Mouse (Mus musculus): ENCODE measurements around the gene Mcm8. TPM values are rescaled to one million over a fixed set of nuclear protein-coding genes. Genes with fewer than 3 reads are reported as not detected.

Mcm8 gene
- polyA plus RNA-seq (2015; fragmentation: Nextera tagmentation; extraction: Ambion mirVana) = 8.3 and 10.0 TPM in 2 replicates

- H3K4me3 ChIP-seq = peak within 1 kb of the TSS; percentile 89
- peak within 1 kb of the TSS; percentile 82 for H3K4me2 ChIP-seq
- H3K9me3 ChIP-seq (replicated peaks) = no peaks in the 10 kb centered on the region
- H3K9ac ChIP-seq = peak within 1 kb of the TSS; percentile 79
- peaks cover 15% of the 10 kb centered on the region for H3K4me1 ChIP-seq (replicated peaks)
- peak within 1 kb of the TSS; percentile 76 for H3K27ac ChIP-seq
- peaks cover 3% of the 10 kb centered on the region; the same call in 1 of the 2 replicates for H3K36me3 ChIP-seq
- WGBS = under 1% methylated on average over 59 of the region's 59 CpGs
- H3K27me3 ChIP-seq = no peaks in the 10 kb centered on the region
- peak; percentile 99 for ATAC-seq (replicated peaks; ENCODE audit: insufficient number of reproducible peaks, insufficient read depth, low FRiP score, low read depth)
Measured at GRCm38 (mm10) chr2:132815608-132816314, at the start of gene Mcm8, which contains the start of gene Trmt6. Gene Mcm8 (plus strand): TSS chr2:132816141. Gene Trmt6 (minus strand): TSS chr2:132816055.

DNA sequence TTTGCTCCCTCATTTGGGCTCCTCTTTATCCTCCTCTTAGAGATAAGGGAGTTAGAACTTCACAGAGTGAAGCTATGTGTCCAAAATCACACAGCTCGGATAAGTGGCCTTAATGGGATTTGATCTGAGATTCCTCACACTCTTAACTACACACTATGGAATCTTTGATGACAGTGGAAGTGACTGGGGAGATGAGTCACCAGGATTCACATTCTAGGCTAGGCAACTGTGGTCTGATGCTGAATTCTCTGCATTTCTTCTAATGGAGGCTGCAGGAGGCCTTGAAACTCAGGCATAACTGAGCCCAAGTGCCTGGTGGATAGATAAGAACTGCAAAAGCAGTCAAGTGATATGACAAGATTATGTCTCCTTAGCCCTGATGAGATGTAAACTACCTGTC, 45.1 kb upstream of the Mcm8 start:
- H3K4me2 ChIP-seq = no peak overlapping the region
- no peak overlapping the region for H3K9ac ChIP-seq
- no peaks in the 10 kb centered on the region for H3K9me3 ChIP-seq (replicated peaks)
- no peaks in the 10 kb centered on the region for H3K4me1 ChIP-seq (replicated peaks)
- no peak for ATAC-seq (replicated peaks; ENCODE audit: insufficient number of reproducible peaks, insufficient read depth, low FRiP score, low read depth)
- WGBS = 24% methylated on average over 1 of the region's 1 CpGs
- H3K4me3 ChIP-seq = no peak overlapping the region
- H3K27ac ChIP-seq = no peak overlapping the region
- H3K36me3 ChIP-seq = no peaks in the 10 kb centered on the region
- H3K27me3 ChIP-seq = no peaks in the 10 kb centered on the region

GRCm38 (mm10) chr2:132780978-132781377, 35.0 kb upstream of the Mcm8 start, which contains the start of gene Chgb:
Gene Chgb (plus strand): TSS chr2:132781278.
- H3K27ac ChIP-seq = no peak within 1 kb of the TSS
- WGBS = 15% methylated on average over 4 of the region's 4 CpGs
- H3K9ac ChIP-seq = no peak within 1 kb of the TSS

GRCm38 (mm10) chr2:132781439-132782068, 34.4 kb upstream of the Mcm8 start:
- Histone ChIP-seq H3K27me3 (peaks cover 16% of the 10 kb centered on the region), H3K36me3 (no peaks in the 10 kb centered on the region), H3K9ac (no peak overlapping the region), H3K9me3 (replicated peaks) (no peaks in the 10 kb centered on the region), H3K4me2 (peak overlapping the region; percentile 72), H3K4me3 (peak overlapping the region; percentile 39), H3K27ac (no peak overlapping the region), H3K4me1 (replicated peaks) (peaks cover 5% of the 10 kb centered on the region)
- under 1% methylated on average over 38 of the region's 41 CpGs for WGBS
- peak; percentile 92 for ATAC-seq (replicated peaks; ENCODE audit: insufficient number of reproducible peaks, insufficient read depth, low FRiP score, low read depth)

More at GRCm38 (mm10) chr2:132780978-132781377, 35.0 kb upstream of the Mcm8 start, which contains the start of gene Chgb:
- peaks cover 5% of the 10 kb centered on the region for H3K4me1 ChIP-seq (replicated peaks)
- ATAC-seq (replicated peaks; ENCODE audit: insufficient number of reproducible peaks, insufficient read depth, low FRiP score, low read depth) = no peak
- no peaks in the 10 kb centered on the region for H3K9me3 ChIP-seq (replicated peaks)
- H3K4me2 ChIP-seq = peak within 1 kb of the TSS; percentile 72
- H3K4me3 ChIP-seq = peak within 1 kb of the TSS; percentile 39
- peaks cover 16% of the 10 kb centered on the region for H3K27me3 ChIP-seq
- no peaks in the 10 kb centered on the region for H3K36me3 ChIP-seq

- 73% methylated on average over 6 of the region's 6 CpGs for WGBS
Measured at GRCm38 (mm10) chr2:132784039-132784438, 31.9 kb upstream of the Mcm8 start.

DNA sequence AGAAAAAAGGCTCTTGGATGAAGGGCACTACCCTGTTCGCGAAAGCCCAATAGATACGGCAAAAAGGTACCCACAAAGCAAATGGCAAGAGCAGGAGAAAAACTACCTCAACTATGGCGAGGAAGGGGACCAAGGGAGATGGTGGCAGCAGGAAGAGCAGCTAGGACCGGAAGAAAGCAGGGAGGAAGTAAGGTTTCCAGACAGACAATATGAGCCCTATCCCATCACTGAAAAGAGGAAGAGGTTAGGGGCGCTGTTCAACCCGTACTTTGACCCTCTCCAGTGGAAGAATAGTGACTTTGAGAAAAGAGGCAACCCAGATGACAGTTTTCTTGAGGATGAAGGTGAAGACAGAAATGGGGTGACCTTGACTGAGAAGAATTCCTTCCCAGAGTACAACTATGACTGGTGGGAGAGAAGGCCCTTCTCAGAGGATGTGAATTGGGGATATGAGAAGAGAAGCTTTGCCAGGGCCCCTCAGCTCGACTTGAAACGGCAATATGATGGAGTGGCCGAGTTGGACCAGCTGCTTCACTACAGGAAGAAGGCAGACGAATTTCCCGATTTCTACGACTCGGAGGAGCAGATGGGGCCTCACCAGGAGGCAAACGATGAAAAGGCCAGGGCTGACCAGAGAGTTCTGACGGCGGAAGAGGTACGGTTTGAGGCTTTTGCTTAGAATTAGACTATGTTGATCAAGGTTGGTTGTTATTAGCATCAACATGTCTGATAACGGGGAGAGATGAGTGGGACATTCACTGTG, 22.3 kb upstream of the Mcm8 start:
- no peaks in the 10 kb centered on the region for H3K9me3 ChIP-seq (replicated peaks)
- WGBS = 82% methylated on average over 19 of the region's 19 CpGs

More at GRCm38 (mm10) chr2:132784039-132784438, 31.9 kb upstream of the Mcm8 start:
- ATAC-seq (replicated peaks; ENCODE audit: insufficient number of reproducible peaks, insufficient read depth, low FRiP score, low read depth) = no peak
- H3K27me3 ChIP-seq = peaks cover 16% of the 10 kb centered on the region
- no peak overlapping the region for H3K9ac ChIP-seq
- H3K4me3 ChIP-seq = no peak overlapping the region
- H3K9me3 ChIP-seq (replicated peaks) = no peaks in the 10 kb centered on the region
- peaks cover 5% of the 10 kb centered on the region for H3K4me1 ChIP-seq (replicated peaks)
- H3K4me2 ChIP-seq = no peak overlapping the region
- no peak overlapping the region for H3K27ac ChIP-seq
- H3K36me3 ChIP-seq = no peaks in the 10 kb centered on the region

DNA sequence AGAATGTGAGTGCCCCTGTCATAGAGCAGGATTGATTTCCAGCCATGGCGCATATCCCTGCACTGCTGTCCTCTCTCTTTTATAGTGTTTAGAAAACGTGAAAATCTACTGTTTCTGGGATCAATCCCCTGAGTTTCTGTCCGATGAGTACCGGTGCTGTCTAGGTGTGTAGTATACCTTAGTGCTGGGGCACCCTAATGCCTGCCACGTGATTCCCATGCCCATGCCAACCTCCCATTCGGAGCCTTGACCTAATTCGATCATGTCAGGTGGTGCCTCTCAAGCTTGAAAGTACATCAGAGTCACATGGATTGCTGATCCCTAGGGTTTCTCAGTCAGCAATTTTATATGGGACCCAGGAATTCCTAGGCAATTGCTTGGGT, 21.7 kb upstream of the Mcm8 start:
- no peak overlapping the region for H3K4me2 ChIP-seq
- no peaks in the 10 kb centered on the region for H3K36me3 ChIP-seq
- H3K9me3 ChIP-seq (replicated peaks) = no peaks in the 10 kb centered on the region
- H3K27ac ChIP-seq = no peak overlapping the region
- no peaks in the 10 kb centered on the region for H3K27me3 ChIP-seq
- ATAC-seq (replicated peaks; ENCODE audit: insufficient number of reproducible peaks, insufficient read depth, low FRiP score, low read depth) = no peak
- no peak overlapping the region for H3K9ac ChIP-seq
- no peaks in the 10 kb centered on the region for H3K4me1 ChIP-seq (replicated peaks)
- H3K4me3 ChIP-seq = no peak overlapping the region
- 77% methylated on average over 7 of the region's 7 CpGs for WGBS

More for the DNA sequence above, 22.3 kb upstream of the Mcm8 start:
- Histone ChIP-seq H3K9ac (no peak overlapping the region), H3K27ac (no peak overlapping the region), H3K4me3 (no peak overlapping the region), H3K36me3 (no peaks in the 10 kb centered on the region), H3K4me1 (replicated peaks) (no peaks in the 10 kb centered on the region), H3K4me2 (no peak overlapping the region), H3K27me3 (no peaks in the 10 kb centered on the region)
- no peak for ATAC-seq (replicated peaks; ENCODE audit: insufficient number of reproducible peaks, insufficient read depth, low FRiP score, low read depth)

DNA sequence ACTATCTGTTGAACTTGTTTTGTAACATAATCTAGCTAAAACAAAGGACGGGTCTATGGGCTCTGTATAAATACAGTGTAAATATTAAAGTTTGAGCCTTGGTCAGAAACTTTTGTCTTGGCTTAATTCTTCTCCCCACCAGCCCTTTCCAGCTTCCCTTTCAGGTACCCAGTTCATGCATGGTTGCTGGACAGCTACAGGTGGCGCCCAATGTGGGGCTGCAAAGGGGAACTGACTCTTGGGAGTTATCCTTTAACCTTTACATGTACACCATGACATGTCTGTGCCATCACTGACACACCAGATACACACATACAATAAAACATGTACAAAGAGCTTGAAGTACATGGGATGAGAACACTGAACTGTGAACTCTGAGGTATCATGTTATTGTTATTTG, 13.0 kb upstream of the Mcm8 start:
- no peaks in the 10 kb centered on the region for H3K9me3 ChIP-seq (replicated peaks)
- peaks cover 43% of the 10 kb centered on the region for H3K36me3 ChIP-seq
- no peak overlapping the region for H3K27ac ChIP-seq
- WGBS = 84% methylated on average over 2 of the region's 2 CpGs
- no peaks in the 10 kb centered on the region for H3K4me1 ChIP-seq (replicated peaks)
- no peak overlapping the region for H3K4me3 ChIP-seq
- H3K4me2 ChIP-seq = no peak overlapping the region
- no peaks in the 10 kb centered on the region for H3K27me3 ChIP-seq
- no peak for ATAC-seq (replicated peaks; ENCODE audit: insufficient number of reproducible peaks, insufficient read depth, low FRiP score, low read depth)
- no peak overlapping the region for H3K9ac ChIP-seq

GRCm38 (mm10) chr2:132841071-132841470, 25.1 kb downstream of the Mcm8 start:
- Histone ChIP-seq H3K4me2 (no peak overlapping the region), H3K4me1 (replicated peaks) (no peaks in the 10 kb centered on the region), H3K36me3 (0 out of 2 replicates have a peak, but pooled peaks cover 7% of the 10 kb centered on the region), H3K4me3 (no peak overlapping the region), H3K27me3 (no peaks in the 10 kb centered on the region), H3K9me3 (replicated peaks) (no peaks in the 10 kb centered on the region), H3K9ac (no peak overlapping the region), H3K27ac (no peak overlapping the region)
- 89% methylated on average over 4 of the region's 4 CpGs for WGBS
- no peak for ATAC-seq (replicated peaks; ENCODE audit: insufficient number of reproducible peaks, insufficient read depth, low FRiP score, low read depth)

DNA sequence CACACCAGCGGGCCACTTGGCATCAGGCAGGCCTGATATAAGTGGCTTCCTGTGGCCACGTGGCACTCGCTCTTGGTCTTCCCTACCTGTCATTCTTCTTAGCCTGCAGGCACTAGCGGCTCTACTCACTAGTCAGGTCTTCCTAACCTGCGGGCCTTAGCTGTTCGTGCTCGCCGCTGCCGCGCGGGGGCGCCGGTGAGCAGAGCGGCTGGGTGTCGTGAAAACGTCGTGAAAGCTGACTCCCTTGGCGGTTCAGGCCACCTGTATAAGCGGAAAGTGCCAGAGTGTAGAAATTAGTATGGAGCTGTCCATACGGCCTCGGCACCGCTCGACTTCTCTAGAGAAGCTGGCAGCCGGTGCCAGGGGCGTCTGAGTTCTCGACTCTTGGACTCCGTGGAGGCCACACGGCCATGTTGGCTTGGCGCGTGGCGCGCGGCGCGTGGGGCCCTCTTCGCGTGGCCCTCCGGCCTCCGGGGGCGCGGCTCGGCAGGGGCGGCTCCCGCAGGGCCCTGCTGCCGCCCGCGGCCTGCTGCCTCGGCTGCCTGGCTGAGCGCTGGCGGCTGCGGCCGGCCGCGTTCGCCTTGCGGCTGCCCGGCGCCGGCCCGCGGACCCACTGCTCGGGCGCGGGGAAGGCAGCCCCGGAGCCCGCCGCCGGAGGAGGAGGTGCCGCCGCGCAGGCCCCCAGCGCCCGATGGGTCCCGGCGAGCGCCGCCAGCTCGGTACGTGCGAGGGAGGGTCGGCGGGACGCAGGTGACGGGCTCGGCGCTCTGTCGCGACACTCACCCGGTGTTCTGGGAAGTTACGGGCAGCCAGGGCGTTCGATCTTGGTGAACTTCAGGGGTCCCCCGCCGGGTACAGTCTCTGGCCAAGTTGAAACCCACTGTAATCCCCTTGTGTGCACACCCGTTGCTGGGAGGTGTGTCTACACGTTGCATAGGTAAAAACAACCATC, 30.7 kb downstream of the Mcm8 start, which contains the start of gene Crls1:
Gene Crls1 (plus strand): TSS at position 260 of the 952 bp plus-strand sequence.
- under 1% methylated on average over 91 of the region's 96 CpGs for WGBS
- peak; percentile 85 for ATAC-seq (replicated peaks; ENCODE audit: insufficient number of reproducible peaks, insufficient read depth, low FRiP score, low read depth)
- peak within 1 kb of the TSS; percentile 79 for H3K4me2 ChIP-seq

More for the DNA sequence above, 30.7 kb downstream of the Mcm8 start, which contains the start of gene Crls1:
- Histone ChIP-seq H3K36me3 (peaks cover 7% of the 10 kb centered on the region; the same call in 1 of the 2 replicates), H3K27ac (peak within 1 kb of the TSS; percentile 90), H3K9me3 (replicated peaks) (no peaks in the 10 kb centered on the region), H3K9ac (peak within 1 kb of the TSS; percentile 84), H3K27me3 (no peaks in the 10 kb centered on the region), H3K4me3 (peak within 1 kb of the TSS; percentile 93), H3K4me1 (replicated peaks) (peaks cover 14% of the 10 kb centered on the region)

Data from heart, embryonic 15.5 days (tissue).